Mouse (Mus musculus) kidney, postnatal 0 days (tissue): Measurements from ENCODE around the gene Pclo. TPM values are rescaled to one million over a fixed set of nuclear protein-coding genes. Genes with fewer than 3 reads are reported as not detected.
"Not testable (repeated sequence)": the region's sequence is repeated elsewhere in the genome, so short reads cannot be mapped to it uniquely, and the experiment has no call there.

ENCODE experiments used
- ATAC-seq: fragments of 200-750 bp; cut with Nextera tagmentation; replicated peaks from 2 replicates; pipeline ENCODE4 v1.8.0; 2017; ENCODE audit warnings: low read depth, moderate number of reproducible peaks, moderate TSS enrichment, moderate library complexity; ENCODE audit not compliant: low FRiP score
- DNase-seq: peaks from one replicate; pipeline ENCODE4 v3.0.0-alpha.2; 2016; ENCODE audit warnings: low spot score
- H3K27ac ChIP-seq: fragments of 300-500 bp; sonication (generic); 2 replicates; pipeline ENCODE4 v1.5.1; 2014; ENCODE audit warnings: mild to moderate bottlenecking
- H3K27me3 ChIP-seq: fragments of 300-500 bp; sonication (generic); 2 replicates; pipeline ENCODE4 v1.6.1; 2014; ENCODE audit warnings: low read length, mixed read lengths; ENCODE audit not compliant: insufficient read depth
- H3K36me3 ChIP-seq: fragments of 300-500 bp; sonication (generic); 2 replicates; pipeline ENCODE4 v1.6.1; 2014; ENCODE audit warnings: low read length, mixed read lengths; ENCODE audit not compliant: insufficient read depth
- H3K4me1 ChIP-seq: fragments of 300-500 bp; sonication (generic); replicated peaks from 2 replicates; pipeline ENCODE4 v1.6.1; 2014; ENCODE audit warnings: antibody characterized with exemption, low read length, mixed read lengths; ENCODE audit not compliant: insufficient read depth
- H3K4me2 ChIP-seq: fragments of 300-500 bp; sonication (generic); 2 replicates; pipeline ENCODE4 v1.6.1; 2014; ENCODE audit warnings: mild to moderate bottlenecking, low read length, moderate library complexity, mixed read lengths
- H3K4me3 ChIP-seq: fragments of 300-500 bp; sonication (generic); replicated peaks from 2 replicates; pipeline ENCODE4 v1.5.1; 2014; ENCODE audit warnings: low read depth, low read length
- H3K9ac ChIP-seq: fragments of 300-500 bp; sonication (generic); 2 replicates; pipeline ENCODE4 v1.6.1; 2014; ENCODE audit warnings: low read depth, low read length
- H3K9me3 ChIP-seq: fragments of 300-500 bp; sonication (generic); replicated peaks from 2 replicates; pipeline ENCODE4 v1.6.1; 2016; ENCODE audit warnings: low read length, inconsistent platforms, mixed read lengths
- CTCF ChIP-seq: IDR thresholded peaks from 2 replicates; pipeline ENCODE4 v1.5.1; 2016; ENCODE audit warnings: antibody characterized with exemption, low read depth, mild to moderate bottlenecking, moderate library complexity
- WGBS: fragments of 180-500 bp; shearing (Covaris S2); extraction: QIAGEN DNeasy Blood & Tissue Kit; methylation state at CpG from one replicate; pipeline ENCODE4 v1.1.7; 2014; 5-methylcytosine and 5-hydroxymethylcytosine counted together
- polyA plus RNA-seq: library from polyadenylated mRNA; unstranded; fragments of >200 nt; fragmentation: Nextera tagmentation; extraction: Ambion mirVana; gene quantifications from 2 replicates; pipeline ENCODE4 v1.2.1, GENCODE M21; 2015

Pclo gene
- polyA plus RNA-seq, result 0.42 and 0.45 TPM in 2 replicates

DNA sequence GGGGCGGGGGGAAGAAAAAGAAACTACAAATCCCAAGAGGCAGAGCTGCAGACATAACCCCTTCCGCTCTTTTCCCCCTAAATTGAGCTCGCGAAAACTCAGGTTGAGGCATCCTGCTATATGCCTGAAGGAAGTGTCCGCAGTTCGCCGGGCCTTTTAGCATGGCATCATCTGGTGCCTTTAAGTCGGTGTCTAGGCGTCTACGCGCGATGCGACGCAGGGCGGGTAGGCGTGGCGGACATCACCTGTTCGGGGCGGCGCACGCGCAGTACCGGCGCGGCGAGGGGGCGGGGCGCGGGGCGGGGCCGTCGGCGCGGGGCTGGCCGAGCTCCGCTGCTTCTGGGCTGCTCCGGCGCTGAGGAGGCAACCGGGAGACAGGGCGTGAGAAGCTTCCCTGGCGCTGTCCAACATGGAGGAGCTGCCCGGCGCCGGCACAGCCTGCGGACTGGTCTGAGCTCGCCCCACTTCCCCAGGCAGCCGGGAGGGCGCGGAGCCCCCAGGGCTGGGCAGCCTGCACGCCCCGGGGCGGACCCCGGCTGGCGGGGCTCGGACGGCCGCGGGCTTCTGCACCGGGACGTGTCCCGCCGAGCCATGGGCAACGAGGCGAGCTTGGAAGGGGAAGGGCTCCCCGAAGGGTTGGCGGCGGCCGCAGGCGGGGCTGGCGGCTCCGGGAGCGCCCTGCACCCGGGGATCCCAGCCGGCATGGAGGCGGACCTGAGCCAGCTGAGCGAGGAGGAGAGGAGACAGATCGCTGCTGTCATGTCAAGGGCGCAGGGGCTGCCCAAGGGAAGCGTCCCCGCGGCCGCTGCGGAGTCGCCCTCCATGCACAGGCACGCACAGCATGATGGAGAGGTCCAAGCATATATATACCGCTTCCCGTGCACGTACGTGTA, at the start of gene Pclo:
Gene Pclo, plus strand, starts transcription at position 288 of the 893 bp plus-strand sequence.
- H3K9ac ChIP-seq, result peak within 1 kb of the TSS; percentile 52; the same call in 1 of the 2 replicates
- H3K27me3 ChIP-seq, result no peaks in the 10 kb centered on the region
- H3K27ac ChIP-seq, result peak within 1 kb of the TSS; percentile 72
- peak within 1 kb of the TSS; percentile 87 for H3K4me2 ChIP-seq
- ATAC-seq (peak; percentile 98), DNase-seq (peak; percentile 88)
- under 1% methylated on average over 86 of the region's 89 CpGs for WGBS
- H3K9me3 ChIP-seq, result no peaks in the 10 kb centered on the region
- H3K4me3 ChIP-seq, result peak within 1 kb of the TSS; percentile 71
- H3K4me1 ChIP-seq, result no peaks in the 10 kb centered on the region
- no peaks in the 10 kb centered on the region for H3K36me3 ChIP-seq
- TF ChIP-seq CTCF, result no peak

DNA sequence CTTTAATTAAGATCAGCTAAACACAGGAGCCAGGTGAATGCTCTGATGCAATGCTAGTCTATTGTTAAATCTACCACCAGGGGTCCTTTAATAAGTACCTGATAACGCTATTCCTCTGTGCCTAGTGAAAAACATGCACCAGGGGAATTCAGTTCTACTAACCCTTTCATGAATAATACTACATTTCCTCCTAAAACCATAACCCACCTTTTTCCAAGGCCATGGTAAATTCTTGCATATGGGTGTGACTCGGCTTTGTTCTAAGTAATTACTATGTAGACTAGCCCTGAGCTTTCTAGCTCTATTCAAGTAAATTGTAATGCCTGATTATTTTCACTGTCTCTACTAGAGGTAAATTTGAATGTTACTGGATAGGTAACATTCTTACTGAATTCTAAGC, 20.3 kb upstream of the Pclo start:
- 67% methylated on average over 2 of the region's 2 CpGs for WGBS
- H3K9ac ChIP-seq, H3K27ac ChIP-seq, H3K4me2 ChIP-seq, DNase-seq, ATAC-seq, H3K4me1 ChIP-seq, H3K4me3 ChIP-seq, H3K9me3 ChIP-seq, H3K27me3 ChIP-seq, H3K36me3 ChIP-seq: not testable (repeated sequence)

DNA sequence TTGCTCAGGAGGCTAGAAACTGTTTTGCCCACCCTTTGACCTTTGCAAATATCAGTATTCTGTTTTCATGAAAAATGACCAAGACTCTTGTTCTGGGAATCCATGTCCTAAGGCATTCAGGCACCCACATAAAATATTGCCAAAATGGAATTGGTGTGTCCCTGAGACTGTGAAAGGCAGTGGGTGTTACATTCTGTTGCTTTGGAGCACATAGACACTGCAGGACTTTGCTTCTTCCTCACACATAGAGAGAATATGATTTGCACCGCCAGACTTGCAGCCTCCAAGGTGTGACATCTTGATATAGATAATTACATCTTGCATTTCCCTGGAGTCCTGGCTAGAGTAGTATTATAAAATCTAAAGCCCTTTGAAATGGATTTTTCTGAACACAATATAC, 6.2 kb upstream of the Pclo start:
- no peaks in the 10 kb centered on the region for H3K4me1 ChIP-seq
- no peak for DNase-seq
- TF ChIP-seq CTCF, result no peak
- H3K9me3 ChIP-seq, result no peaks in the 10 kb centered on the region
- WGBS, result 76% methylated on average over 1 of the region's 1 CpGs
- H3K27ac ChIP-seq, result no peak overlapping the region
- ATAC-seq, result no peak
- no peak overlapping the region for H3K4me3 ChIP-seq
- no peaks in the 10 kb centered on the region for H3K36me3 ChIP-seq
- H3K9ac ChIP-seq, result no peak overlapping the region
- H3K27me3 ChIP-seq, result no peaks in the 10 kb centered on the region
- no peak overlapping the region for H3K4me2 ChIP-seq

DNA sequence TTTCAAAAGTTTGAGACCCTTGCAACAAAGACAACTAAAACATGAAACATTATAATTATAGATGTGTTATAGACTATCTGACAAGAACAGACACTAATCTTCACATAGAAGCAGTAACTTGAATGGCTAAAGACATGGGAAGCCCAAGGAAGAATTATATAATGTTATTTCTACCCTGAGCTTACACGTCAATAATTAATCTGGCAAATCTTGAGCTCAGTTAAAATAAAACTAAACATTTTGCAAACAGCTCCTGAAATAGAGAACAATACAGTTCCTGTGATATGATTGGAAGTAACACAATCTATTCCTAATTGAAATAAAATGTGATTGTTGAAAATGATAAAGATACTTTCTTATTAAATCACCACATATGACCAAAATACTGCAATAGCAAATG, 5.1 kb upstream of the Pclo start:
- H3K27me3 ChIP-seq, result no peaks in the 10 kb centered on the region
- no peaks in the 10 kb centered on the region for H3K36me3 ChIP-seq
- H3K4me3 ChIP-seq, result no peak overlapping the region
- no peak overlapping the region for H3K27ac ChIP-seq
- H3K4me2 ChIP-seq, result no peak overlapping the region
- no peak for ATAC-seq
- no peak overlapping the region for H3K9ac ChIP-seq
- H3K9me3 ChIP-seq, result no peaks in the 10 kb centered on the region
- 82% methylated on average over 1 of the region's 1 CpGs for WGBS
- DNase-seq, result no peak
- TF ChIP-seq CTCF, result no peak
- no peaks in the 10 kb centered on the region for H3K4me1 ChIP-seq

DNA sequence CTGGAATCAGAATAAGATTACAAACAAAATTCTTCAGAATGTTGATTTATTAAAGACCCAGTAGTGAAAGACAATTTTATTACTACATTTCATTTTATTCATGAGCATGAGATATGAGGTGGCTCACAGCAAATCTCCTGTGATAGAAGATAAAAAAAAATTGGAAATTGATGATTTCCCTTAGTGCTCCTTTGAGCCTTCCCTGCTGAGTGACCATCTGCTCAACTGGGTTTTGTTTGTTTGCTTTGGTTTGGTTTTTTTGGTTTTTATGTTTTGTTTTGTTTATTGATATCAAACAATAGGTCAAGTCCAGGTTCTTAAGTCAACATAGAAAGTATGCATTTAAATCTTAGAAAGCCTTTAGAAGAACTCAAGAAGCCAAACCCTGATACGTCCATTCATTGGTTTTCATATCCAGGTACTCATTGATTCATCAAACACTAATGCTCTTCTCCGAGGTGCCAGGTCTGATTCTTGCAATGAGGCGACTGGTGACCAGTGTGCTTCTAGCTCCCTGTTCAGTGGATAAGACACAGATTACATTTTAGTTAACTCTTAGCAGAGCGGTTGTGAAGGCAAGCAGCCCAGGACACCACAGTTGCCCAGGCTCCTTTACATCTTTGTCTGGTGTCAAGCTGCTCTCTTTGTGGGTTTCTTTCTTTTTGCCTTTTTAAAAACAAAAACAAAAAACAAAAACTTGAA, 3.6 kb downstream of the Pclo start:
- Histone ChIP-seq H3K9me3 (no peaks in the 10 kb centered on the region), H3K27me3 (no peaks in the 10 kb centered on the region), H3K27ac (no peak overlapping the region), H3K4me2 (no peak overlapping the region), H3K4me1 (no peaks in the 10 kb centered on the region), H3K9ac (no peak overlapping the region), H3K4me3 (no peak overlapping the region), H3K36me3 (no peaks in the 10 kb centered on the region)
- TF ChIP-seq CTCF, result no peak
- ATAC-seq (no peak), DNase-seq (no peak)
- 74% methylated on average over 4 of the region's 4 CpGs for WGBS

DNA sequence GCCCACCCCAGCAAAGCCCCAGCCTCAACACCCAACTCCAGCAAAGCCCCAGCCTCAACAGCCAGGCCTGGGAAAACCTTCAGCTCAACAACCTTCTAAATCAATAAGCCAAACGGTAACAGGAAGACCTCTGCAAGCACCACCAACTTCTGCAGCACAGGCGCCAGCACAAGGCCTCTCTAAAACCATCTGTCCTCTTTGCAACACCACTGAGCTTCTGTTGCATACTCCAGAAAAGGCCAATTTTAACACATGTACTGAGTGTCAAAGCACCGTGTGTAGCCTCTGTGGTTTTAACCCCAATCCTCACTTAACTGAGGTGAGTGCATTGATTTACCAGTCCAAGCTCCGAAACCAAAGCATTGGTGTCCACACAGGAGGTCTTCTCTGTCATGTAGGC, 7.3 kb downstream of the Pclo start:
- Histone ChIP-seq H3K36me3 (no peaks in the 10 kb centered on the region), H3K9me3 (no peaks in the 10 kb centered on the region), H3K27ac (no peak overlapping the region), H3K27me3 (no peaks in the 10 kb centered on the region), H3K9ac (no peak overlapping the region), H3K4me3 (no peak overlapping the region), H3K4me2 (no peak overlapping the region), H3K4me1 (no peaks in the 10 kb centered on the region)
- 77% methylated on average over 4 of the region's 4 CpGs for WGBS
- DNase-seq, result no peak
- ATAC-seq, result no peak
- TF ChIP-seq CTCF, result no peak
